Mouse (Mus musculus): ENCODE measurements around the gene Olfr281. TPM values are rescaled to one million over a fixed set of nuclear protein-coding genes. Genes with fewer than 3 reads are reported as not detected.

The Olfr281 gene
- polyA plus RNA-seq (2012; rRNA removed) = not detected in 2 replicates

GRCm38 (mm10) chr15:98452288-98452687, at the start of gene Olfr281:
Gene Olfr281, plus strand, starts transcription at chr15:98452588.

GRCm38 (mm10) chr15:98430925-98431324, 21.5 kb upstream of the Olfr281 start, which contains the start of gene Olfr282:
Gene Olfr282, plus strand, starts transcription at chr15:98431225.

GRCm38 (mm10) chr15:98469596-98469995, 17.2 kb downstream of the Olfr281 start, which contains the start of gene OR5BS1P:
Gene OR5BS1P, plus strand, starts transcription at chr15:98469896.

GRCm38 (mm10) chr15:98482701-98483100, 30.3 kb downstream of the Olfr281 start, which contains the start of gene Lalba:
Gene Lalba, minus strand, starts transcription at chr15:98482721.

GRCm38 (mm10) chr15:98492102-98492501, 39.7 kb downstream of the Olfr281 start, which contains the start of gene Olfr279:
Gene Olfr279, plus strand, starts transcription at chr15:98492402.

Other genes with a start within 250 kb of the Olfr281 start
- gene Gm44579, start 231.6 kb upstream of the Olfr281 start, polyA plus RNA-seq (2012; rRNA removed) = not detected in 2 replicates
- not detected in 2 replicates for gene Olfr287, start 231.5 kb upstream of the Olfr281 start, polyA plus RNA-seq (2012; rRNA removed)
- not detected in 2 replicates for gene Olfr286, start 218.1 kb upstream of the Olfr281 start, polyA plus RNA-seq (2012; rRNA removed)
- not detected in 2 replicates for gene H1fnt, start 195.3 kb upstream of the Olfr281 start, polyA plus RNA-seq (2012; rRNA removed)
- 0.09 and 0.12 TPM in 2 replicates for gene Zfp641, start 156.4 kb upstream of the Olfr281 start, polyA plus RNA-seq (2012; rRNA removed)
- gene Olfr285, start 135.2 kb upstream of the Olfr281 start, polyA plus RNA-seq (2012; rRNA removed) = not detected in 2 replicates
- gene Olfr284, start 111.6 kb upstream of the Olfr281 start, polyA plus RNA-seq (2012; rRNA removed) = not detected in 2 replicates
- not detected in 2 replicates for gene Olfr283, start 71.6 kb upstream of the Olfr281 start, polyA plus RNA-seq (2012; rRNA removed)
- not detected in 2 replicates for gene Olfr282, start 21.4 kb upstream of the Olfr281 start, polyA plus RNA-seq (2012; rRNA removed)
- gene OR5BS1P, start 17.3 kb downstream of the Olfr281 start, polyA plus RNA-seq (2012; rRNA removed) = not detected in 2 replicates
- not detected in 2 replicates for gene Lalba, start 30.1 kb downstream of the Olfr281 start, polyA plus RNA-seq (2012; rRNA removed)
- gene Olfr279, start 39.8 kb downstream of the Olfr281 start, polyA plus RNA-seq (2012; rRNA removed) = not detected in 2 replicates
- 21.1 and 25.0 TPM in 2 replicates for gene Kansl2, start 81.7 kb downstream of the Olfr281 start, polyA plus RNA-seq (2012; rRNA removed)
- 8.6 and 10.0 TPM in 2 replicates for gene Ccnt1, start 118.3 kb downstream of the Olfr281 start, polyA plus RNA-seq (2012; rRNA removed)
- gene 4930415O20Rik, start 118.4 kb downstream of the Olfr281 start, polyA plus RNA-seq (2012; rRNA removed) = not detected in 2 replicates
- gene Adcy6, start 157.5 kb downstream of the Olfr281 start, polyA plus RNA-seq (2012; rRNA removed) = 11.1 and 13.4 TPM in 2 replicates
- 0.82 and 1.4 TPM in 2 replicates for gene Cacnb3, start 178.3 kb downstream of the Olfr281 start, polyA plus RNA-seq (2012; rRNA removed)
- 24.9 and 26.3 TPM in 2 replicates for gene Ddx23, start 210.3 kb downstream of the Olfr281 start, polyA plus RNA-seq (2012; rRNA removed)
- gene Rnd1, start 224.9 kb downstream of the Olfr281 start, polyA plus RNA-seq (2012; rRNA removed) = 0.52 and 0.66 TPM in 2 replicates